Mouse (Mus musculus) cortical plate, adult 2 months (tissue): ENCODE measurements around the gene Taf1c.

ENCODE experiments used
- CTCF ChIP-seq: fragments of 200-500 bp; IDR thresholded peaks from 2 replicates; pipeline ENCODE4 v1.5.1; 2011; ENCODE audit warnings: mild to moderate bottlenecking, control low read depth, low read length; ENCODE audit not compliant: insufficient read depth; ENCODE audit errors: extremely low read depth
- POLR2A ChIP-seq: fragments of 200-500 bp; IDR thresholded peaks from 2 replicates; pipeline ENCODE4 v1.6.1; 2011; ENCODE audit warnings: mild to moderate bottlenecking, low read length, control low read depth; ENCODE audit not compliant: insufficient read depth; ENCODE audit errors: extremely low read depth

DNA sequence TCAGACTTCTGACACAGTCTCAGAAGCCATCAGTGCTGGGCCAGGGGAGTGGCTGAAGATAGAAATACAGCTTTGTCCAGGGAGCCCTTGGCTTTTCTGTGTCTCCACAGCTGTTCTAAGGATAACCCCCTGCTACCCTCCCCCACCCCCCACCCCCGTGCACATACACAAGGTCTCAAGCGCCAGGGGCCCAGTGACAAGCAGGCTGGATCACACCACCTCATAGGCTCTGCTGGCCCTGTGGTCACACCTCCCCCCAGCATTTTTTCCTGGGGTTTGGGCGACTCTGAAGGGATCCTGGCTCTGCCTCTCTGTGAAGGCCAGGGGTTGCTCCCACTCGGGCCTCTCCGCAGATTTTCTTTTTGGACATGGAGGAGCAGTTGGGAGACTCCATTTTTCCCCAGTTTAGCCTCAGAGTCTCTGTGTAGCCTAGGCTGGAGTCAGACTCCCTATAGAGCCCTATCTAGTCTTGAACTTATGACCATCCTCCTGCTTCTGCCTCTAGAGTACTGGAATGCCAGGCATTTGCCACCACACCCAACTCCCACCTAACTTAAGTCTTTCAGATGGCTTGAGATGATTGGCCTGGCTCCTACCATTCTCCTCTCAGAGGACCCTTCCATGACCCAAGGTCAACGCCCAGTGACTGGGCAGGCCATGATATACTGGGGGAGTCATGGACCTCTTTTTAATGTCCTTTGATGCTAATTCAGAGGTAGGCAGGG lies 15.3 kb upstream of the Taf1c start:
- TF ChIP-seq CTCF (no peak), POLR2A (no peak)
